Mouse (Mus musculus) lung, adult 2 months (tissue): ENCODE measurements around the gene Zfp595. TPM values are rescaled to one million over a fixed set of nuclear protein-coding genes. Genes with fewer than 3 reads are reported as not detected.
"Not testable (repeated sequence)": the region's sequence is repeated elsewhere in the genome, so short reads cannot be mapped to it uniquely, and the experiment has no call there.

Experiments
- DNase-seq: peaks from one replicate; pipeline ENCODE4 v3.0.0; 2022
- H3K4me1 ChIP-seq: fragments of 200-500 bp; 2 replicates; pipeline ENCODE4 v1.6.1; 2011; ENCODE audit warnings: low read length; ENCODE audit not compliant: control insufficient read depth, insufficient read depth
- H3K4me3 ChIP-seq: fragments of 200-500 bp; replicated peaks from 2 replicates; pipeline ENCODE3; 2011; ENCODE audit warnings: low read depth, mild to moderate bottlenecking, control low read depth, low read length; ENCODE audit errors: extremely low read depth
- CTCF ChIP-seq: fragments of 200-500 bp; IDR thresholded peaks from 2 replicates; pipeline ENCODE4 v1.5.1; 2011; ENCODE audit warnings: mild to moderate bottlenecking, low read length, control low read depth; ENCODE audit not compliant: insufficient read depth
- POLR2A ChIP-seq: fragments of 200-500 bp; IDR thresholded peaks from 2 replicates; pipeline ENCODE4 v1.6.1; 2011; ENCODE audit warnings: low read depth, mild to moderate bottlenecking, control low read depth, low read length, borderline replicate concordance; ENCODE audit errors: extremely low read depth
- WGBS: fragments of 180-500 bp; shearing (Covaris S2); methylation state at CpG from one replicate; pipeline ENCODE4 v1.1.7; 2018; 5-methylcytosine and 5-hydroxymethylcytosine counted together
- polyA plus RNA-seq: library from polyadenylated mRNA; depleted of rRNA; stranded (reverse); fragments of >200 nt; gene quantifications from 2 replicates; pipeline ENCODE4 v1.2.3, GENCODE M21; 2012; rRNA removed

Zfp595 gene
- 0.65 and 1.1 TPM in 2 replicates for polyA plus RNA-seq

- Histone ChIP-seq H3K4me1 (0 out of 2 replicates have a peak, but pooled peaks cover 4% of the 10 kb centered on the region), H3K4me3 (peak within 1 kb of the TSS; percentile 89)
- 7% methylated on average over 17 of the region's 17 CpGs for WGBS
- DNase-seq = peak; percentile 90
- peak; percentile 54; the same call in 1 of the 2 replicates for TF ChIP-seq CTCF
- 0 out of 2 replicates have a peak, but pooled peaks have one; percentile 26 for TF ChIP-seq POLR2A
Measured at GRCm38 (mm10) chr13:67332019-67332724, at the start of gene Zfp595. Zfp595 (minus strand) TSS chr13:67332570.

DNA sequence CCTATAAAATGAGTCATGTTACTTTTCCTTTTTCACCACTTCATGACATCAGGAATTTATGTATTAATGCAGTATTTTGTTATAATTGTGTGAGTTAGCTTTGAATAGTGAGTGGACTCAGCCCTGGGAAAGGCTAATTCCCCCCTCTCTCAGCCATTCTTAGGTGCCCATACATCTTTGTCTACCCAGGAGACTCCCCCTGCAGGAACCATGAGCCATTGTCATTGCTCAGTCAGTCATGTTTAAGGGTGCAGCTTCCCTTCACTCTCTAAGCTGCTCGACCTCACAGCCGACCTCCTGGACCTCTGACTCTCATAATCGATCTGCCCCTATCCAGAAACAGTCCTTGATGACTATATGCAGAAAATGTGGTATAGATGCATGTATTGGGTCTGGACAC, 43.9 kb upstream of the Zfp595 start:
- not testable (repeated sequence) for DNase-seq, H3K4me3 ChIP-seq, H3K4me1 ChIP-seq
- 75% methylated on average over 3 of the region's 3 CpGs for WGBS

DNA sequence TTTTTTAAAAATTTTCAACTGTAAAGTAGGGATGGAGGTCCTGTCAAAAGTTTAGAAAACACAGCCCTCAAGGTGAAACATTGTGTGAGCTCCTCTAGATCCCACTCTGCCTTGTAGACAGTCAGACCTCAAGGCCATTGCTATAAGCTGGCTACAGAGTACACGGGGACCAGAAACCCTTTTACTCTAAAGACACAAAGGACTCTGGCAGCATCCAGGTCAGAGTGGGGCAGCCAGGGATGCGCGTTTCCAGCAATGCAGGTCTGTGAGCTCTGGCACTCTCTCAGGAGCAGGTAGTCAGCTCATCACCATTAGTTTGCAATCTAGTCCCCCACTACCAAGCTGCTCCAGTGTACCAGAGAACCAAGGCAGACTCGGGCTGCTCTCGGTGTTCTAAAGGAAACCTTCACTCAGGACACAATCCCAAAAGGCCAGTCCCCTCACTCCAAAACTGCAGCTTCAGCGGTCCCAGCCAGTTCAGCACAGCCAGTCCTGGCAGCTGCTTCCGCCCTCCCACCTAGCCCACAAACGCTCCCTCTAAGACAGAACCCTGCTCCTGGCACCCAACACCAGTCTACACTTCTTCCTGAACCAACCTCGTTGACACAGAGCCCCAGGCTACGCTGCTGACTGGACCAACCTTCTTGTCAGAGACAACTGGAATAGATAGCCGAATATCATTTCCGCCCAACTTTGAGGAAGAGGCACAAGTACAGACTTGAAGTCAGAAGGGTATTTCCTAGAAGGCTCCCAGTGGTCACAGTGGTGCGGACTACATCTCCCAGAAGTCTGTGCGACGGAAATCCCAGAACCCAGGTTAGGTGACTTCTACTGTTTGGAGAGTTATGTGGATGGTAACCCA, 42.9 kb upstream of the Zfp595 start, which contains the start of the genes Gm28041 and Zfp456:
TSS of gene Gm28041 (minus strand) at position 684 of the 862 bp plus-strand sequence.
TSS of gene Zfp456 (minus strand) at position 761 of the 862 bp plus-strand sequence.
- DNase-seq = peak; percentile 78
- H3K4me1 ChIP-seq = not testable (repeated sequence)
- WGBS = 12% methylated on average over 13 of the region's 15 CpGs
- peak within 1 kb of the TSS; percentile 71 for H3K4me3 ChIP-seq

DNA sequence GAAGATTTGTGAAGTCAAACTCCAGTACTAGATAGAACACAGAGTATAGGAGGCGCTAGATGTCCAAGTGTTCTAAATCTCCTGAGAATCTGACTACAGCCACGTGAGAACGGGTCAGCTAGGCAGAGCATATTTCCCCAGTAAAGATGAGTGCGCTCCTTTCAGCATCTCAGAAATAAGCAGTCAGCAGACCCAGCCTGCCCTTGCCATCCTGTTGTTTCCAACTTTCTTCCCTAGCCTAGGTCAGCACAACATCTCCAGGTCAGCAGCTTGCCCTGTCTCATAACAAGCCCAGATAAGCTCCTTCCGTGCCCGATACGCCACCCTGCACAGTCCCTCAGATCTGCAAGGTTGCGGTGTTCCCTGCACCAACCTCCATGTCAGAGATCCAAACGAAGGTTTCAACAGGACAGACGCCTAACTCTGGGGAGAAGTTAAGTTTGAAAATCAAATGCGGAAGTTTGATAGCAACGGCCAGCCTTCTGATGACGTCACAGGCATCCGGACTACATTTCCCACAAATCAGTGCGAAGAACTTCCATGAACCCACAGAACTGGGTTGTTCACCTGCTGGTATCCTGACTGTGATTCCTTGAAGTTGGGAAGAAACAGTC, 27.9 kb upstream of the Zfp595 start, which contains the start of the genes Gm28044 and Zfp953:
TSS of gene Gm28044 (minus strand) at position 406 of the 614 bp plus-strand sequence.
TSS of gene Zfp953 (minus strand) at position 475 of the 614 bp plus-strand sequence.
- H3K4me3 ChIP-seq = peak within 1 kb of the TSS; percentile 98
- H3K4me1 ChIP-seq = no peaks in the 10 kb centered on the region
- 0 out of 2 replicates have a peak, but pooled peaks have one; percentile 24 for TF ChIP-seq POLR2A
- no peak for TF ChIP-seq CTCF
- WGBS = under 1% methylated on average over 15 of the region's 15 CpGs
- peak; percentile 96 for DNase-seq

DNA sequence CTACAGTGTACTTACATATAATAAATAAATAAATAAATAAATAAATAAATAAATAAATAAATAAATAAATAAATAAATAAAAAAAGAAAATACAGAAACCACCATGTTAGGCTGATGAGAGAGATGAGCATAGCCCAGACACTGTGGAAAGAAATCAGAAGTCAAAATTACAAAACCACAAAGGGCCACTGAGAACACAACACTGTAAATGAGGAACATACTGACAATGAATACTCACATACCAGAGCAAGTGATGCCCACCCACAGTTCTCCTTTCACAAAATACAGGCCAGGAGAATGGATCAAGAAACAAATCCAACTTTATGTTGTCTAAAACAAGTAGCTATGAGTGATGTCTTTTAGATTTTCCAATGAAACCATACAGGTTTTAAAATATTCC, 19.5 kb upstream of the Zfp595 start:
- no peaks in the 10 kb centered on the region for H3K4me1 ChIP-seq
- H3K4me3 ChIP-seq = no peak overlapping the region
- no peak for DNase-seq
- no peak for TF ChIP-seq POLR2A
- no peak for TF ChIP-seq CTCF

DNA sequence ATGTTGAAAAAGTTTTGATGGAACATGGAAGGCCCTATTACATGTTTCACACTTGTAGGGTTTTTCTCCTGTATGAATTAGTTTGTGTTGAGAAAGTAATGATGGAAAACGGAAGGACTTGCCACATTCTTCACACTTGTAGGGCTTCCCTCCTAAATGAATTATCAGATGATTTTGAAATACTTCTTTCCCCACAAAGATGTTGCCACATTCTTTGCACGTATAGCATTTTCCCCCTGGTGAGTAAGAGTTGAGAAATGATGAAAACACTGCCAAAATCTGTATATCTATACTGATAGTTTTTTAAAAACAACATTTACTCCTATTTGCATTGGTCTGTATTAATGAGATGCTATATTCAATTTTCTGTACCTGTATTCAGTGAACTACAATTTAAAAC, 11.1 kb upstream of the Zfp595 start:
- no peak for TF ChIP-seq POLR2A
- TF ChIP-seq CTCF = no peak
- WGBS = 89% methylated on average over 2 of the region's 2 CpGs
- no peak overlapping the region for H3K4me3 ChIP-seq

GRCm38 (mm10) chr13:67332877-67333276, 507 bp upstream of the Zfp595 start:
- 55% methylated on average over 1 of the region's 1 CpGs for WGBS
- TF ChIP-seq CTCF (no peak), POLR2A (no peak)
- no peak for DNase-seq
- H3K4me3 ChIP-seq = peak overlapping the region; percentile 33
- H3K4me1 ChIP-seq = 0 out of 2 replicates have a peak, but pooled peaks cover 4% of the 10 kb centered on the region

More for the DNA sequence above, 11.1 kb upstream of the Zfp595 start:
- DNase-seq = no peak
- no peaks in the 10 kb centered on the region for H3K4me1 ChIP-seq

DNA sequence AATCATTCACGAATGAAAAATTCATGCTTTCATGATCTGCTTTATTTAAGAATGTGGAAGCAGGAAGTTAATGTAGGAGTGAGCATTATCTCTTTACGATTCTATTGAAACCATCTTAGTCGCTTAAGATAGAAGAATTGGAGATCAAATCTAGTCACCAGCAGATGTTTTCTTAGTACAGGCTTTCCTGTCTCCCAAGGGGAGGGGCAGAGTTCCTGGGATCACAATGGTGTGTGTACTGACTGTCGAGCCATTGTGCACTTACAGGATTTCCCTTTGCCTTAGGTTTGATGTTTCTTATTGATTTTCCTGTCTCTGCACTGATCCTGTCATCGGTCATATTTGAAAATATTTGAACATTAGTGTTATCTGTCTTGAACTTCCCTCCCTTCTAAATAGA, 25.7 kb downstream of the Zfp595 start:
- Histone ChIP-seq H3K4me1 (no peaks in the 10 kb centered on the region), H3K4me3 (peak overlapping the region; percentile 60)
- TF ChIP-seq CTCF (no peak), POLR2A (no peak)
- no peak for DNase-seq
- 11% methylated on average over 5 of the region's 5 CpGs for WGBS

GRCm38 (mm10) chr13:67305822-67306672, 26.3 kb downstream of the Zfp595 start, which contains the start of gene Zfp457:
Zfp457 (minus strand) TSS chr13:67306485.
- no peaks in the 10 kb centered on the region for H3K4me1 ChIP-seq
- TF ChIP-seq CTCF = no peak
- peak; percentile 48; the same call in 1 of the 2 replicates for TF ChIP-seq POLR2A
- DNase-seq = peak; percentile 93
- 12% methylated on average over 16 of the region's 16 CpGs for WGBS
- H3K4me3 ChIP-seq = peak within 1 kb of the TSS; percentile 96
